Mouse (Mus musculus) intestine, embryonic 15.5 days (tissue): ENCODE results near the gene Usp45. TPM values are rescaled to one million over a fixed set of nuclear protein-coding genes. Genes with fewer than 3 reads are reported as not detected.

Experiments used
- ATAC-seq: fragments of 200-750 bp; cut with Nextera tagmentation; 2 replicates; pipeline ENCODE4 v1.8.0; 2017; ENCODE audit warnings: moderate TSS enrichment, moderate library complexity
- H3K27ac ChIP-seq: fragments of 300-500 bp; sonication (generic); 2 replicates; pipeline ENCODE4 v1.5.1; 2015; ENCODE audit warnings: mild to moderate bottlenecking, inconsistent platforms
- H3K27me3 ChIP-seq: fragments of 300-500 bp; sonication (generic); replicated peaks from 2 replicates; pipeline ENCODE4 v1.6.1; 2015; ENCODE audit warnings: inconsistent platforms
- H3K36me3 ChIP-seq: fragments of 300-500 bp; sonication (generic); 2 replicates; pipeline ENCODE4 v1.6.1; 2015; ENCODE audit warnings: inconsistent platforms
- H3K4me1 ChIP-seq: fragments of 300-500 bp; sonication (generic); replicated peaks from 2 replicates; pipeline ENCODE4 v1.6.1; 2015; ENCODE audit warnings: inconsistent platforms
- H3K4me2 ChIP-seq: fragments of 300-500 bp; sonication (generic); replicated peaks from 2 replicates; pipeline ENCODE4 v1.6.1; 2015; ENCODE audit warnings: mild to moderate bottlenecking, inconsistent platforms
- H3K4me3 ChIP-seq: fragments of 300-500 bp; sonication (generic); replicated peaks from 2 replicates; pipeline ENCODE4 v1.5.1; 2015; ENCODE audit warnings: inconsistent platforms
- H3K9ac ChIP-seq: fragments of 300-500 bp; sonication (generic); 2 replicates; pipeline ENCODE4 v1.6.1; 2015; ENCODE audit warnings: inconsistent platforms
- H3K9me3 ChIP-seq: fragments of 300-500 bp; sonication (generic); 2 replicates; pipeline ENCODE4 v1.6.1; 2016; ENCODE audit warnings: inconsistent platforms
- WGBS: fragments of 180-500 bp; shearing (Covaris S2); methylation state at CpG from one replicate; pipeline ENCODE4 v1.1.7; 2015; 5-methylcytosine and 5-hydroxymethylcytosine counted together
- polyA plus RNA-seq: library from polyadenylated mRNA; unstranded; fragments of >200 nt; fragmentation: Nextera tagmentation; extraction: Ambion mirVana; gene quantifications from 2 replicates; pipeline ENCODE4 v1.2.1, GENCODE M21; 2015

Gene Usp45
- polyA plus RNA-seq, 1 experiment from 2014 or later, result 7.0 TPM

DNA sequence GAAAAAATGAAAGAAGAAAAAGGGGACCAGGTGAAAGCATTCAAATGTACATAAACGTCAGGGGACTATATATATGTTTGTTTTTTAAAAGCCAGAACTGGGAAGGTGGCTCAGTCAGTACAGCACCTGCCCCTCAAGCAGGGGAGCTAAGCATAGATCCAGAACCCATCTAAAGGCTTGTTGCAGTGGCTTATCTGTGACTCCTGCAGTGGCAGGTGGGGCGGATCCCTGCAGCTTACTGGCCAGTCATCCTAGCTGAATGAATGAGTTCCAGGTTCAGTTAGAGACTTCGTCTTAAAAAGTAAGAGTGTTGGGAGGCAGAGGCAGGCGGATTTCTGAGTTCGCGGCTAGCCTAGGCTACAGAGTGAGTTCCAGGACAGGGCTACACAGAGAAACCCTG lies 115.8 kb downstream of the Usp45 start:
- Histone ChIP-seq H3K4me2 (no peak overlapping the region), H3K36me3 (no peaks in the 10 kb centered on the region), H3K9me3 (no peaks in the 10 kb centered on the region), H3K9ac (no peak overlapping the region), H3K27me3 (no peaks in the 10 kb centered on the region), H3K27ac (no peak overlapping the region), H3K4me3 (no peak overlapping the region), H3K4me1 (no peaks in the 10 kb centered on the region)
- 90% methylated on average over 6 of the region's 6 CpGs for WGBS
- no peak for ATAC-seq

DNA sequence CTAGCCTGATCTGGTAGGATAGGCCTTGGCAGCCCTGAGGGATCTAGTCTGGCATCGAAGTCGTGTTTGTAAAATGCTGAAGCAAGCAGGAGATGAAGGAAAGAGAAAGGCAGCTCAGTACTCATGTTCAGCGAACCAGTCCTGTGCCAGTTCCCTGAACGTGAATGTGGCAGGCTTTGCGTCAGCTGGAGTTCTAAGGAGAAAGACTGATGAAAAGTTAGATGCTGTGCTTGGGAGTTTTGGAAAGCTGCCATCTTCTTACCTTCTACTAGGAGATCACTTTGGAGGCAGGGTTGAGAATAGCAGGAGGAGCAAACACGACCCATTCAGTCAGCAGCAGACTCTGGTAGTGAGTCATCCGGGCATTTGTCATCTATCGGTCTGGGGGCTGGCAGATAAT lies 118.9 kb downstream of the Usp45 start:
- H3K4me3 ChIP-seq, result no peak overlapping the region
- WGBS, result 83% methylated on average over 8 of the region's 8 CpGs
- H3K36me3 ChIP-seq, result no peaks in the 10 kb centered on the region
- H3K4me2 ChIP-seq, result no peak overlapping the region
- no peaks in the 10 kb centered on the region for H3K9me3 ChIP-seq
- H3K27me3 ChIP-seq, result no peaks in the 10 kb centered on the region
- H3K9ac ChIP-seq, result no peak overlapping the region
- no peak for ATAC-seq
- H3K4me1 ChIP-seq, result no peaks in the 10 kb centered on the region
- no peak overlapping the region for H3K27ac ChIP-seq

Other genes with a start within 250 kb of the Usp45 start
- gene Prdm13, start 81.2 kb upstream of the Usp45 start, polyA plus RNA-seq, result not detected in 2 replicates
- 36.8 and 37.4 TPM in 2 replicates for gene Ccnc, start 39.5 kb upstream of the Usp45 start, polyA plus RNA-seq
- gene Tstd3, start 56 bp downstream of the Usp45 start, polyA plus RNA-seq, result 14.6 and 15.2 TPM in 2 replicates
- gene Pnisr, start 80.4 kb downstream of the Usp45 start, polyA plus RNA-seq, result 101 and 102 TPM in 2 replicates
- gene Coq3, start 112.5 kb downstream of the Usp45 start, polyA plus RNA-seq, result 16.7 and 17.5 TPM in 2 replicates
- 3.7 and 3.8 TPM in 2 replicates for gene Faxc, start 164.2 kb downstream of the Usp45 start, polyA plus RNA-seq